ENCODE assay signal across 10 mouse cellular contexts in genomic region chr4:128716731-128717130, GRCm38 (mm10). TPM values are rescaled to one million over a fixed set of nuclear protein-coding genes. Genes with fewer than 3 reads are reported as not detected.
DNase-seq lines count a peak whose midpoint lies in the region; ATAC-seq and TF ChIP-seq lines count a peak whose summit lies in the region.
"Had no signal": no experiment of that assay in that cellular context is flagged by ENCODE, and none has a peak within 500 bp of the region (broad histone marks: within the 10 kb centered on the region; RNA-seq: fewer than 3 reads in every experiment).

No protein-coding gene starts in this region.

- H3K9me3 ChIP-seq in heart, embryonic 13.5 days: no peaks in the 10 kb centered on the region
- no peaks in the 10 kb centered on the region for H3K9me3 ChIP-seq in forebrain, embryonic 10.5 days
- no peaks in the 10 kb centered on the region for H3K9me3 ChIP-seq in limb, embryonic 10.5 days (replicated peaks)
- H3K9me3 ChIP-seq in neural tube, embryonic 14.5 days (ENCODE audit: control insufficient read depth, low read length): no peaks in the 10 kb centered on the region
- H3K9me3 ChIP-seq in intestine, postnatal 0 days (ENCODE audit: control insufficient read depth): no peaks in the 10 kb centered on the region

- no peak for DNase-seq in heart, adult 11 months
- peak; percentile 26 for DNase-seq in forebrain, embryonic 10.5 days (ENCODE audit: extremely low spot score, low spot score)
- no peak for DNase-seq in limb, embryonic 10.5 days (ENCODE audit: low spot score)
- no peak for DNase-seq in embryo, embryonic 9.5 days (ENCODE audit: extremely low spot score)
- DNase-seq: lung, postnatal 36 days had no signal

- TF ChIP-seq CTCF in intestine, postnatal 0 days (IDR thresholded peaks at IDR 0.05; ENCODE audit: low read depth): no peak

- H3K9ac ChIP-seq in heart, embryonic 13.5 days: no peak overlapping the region
- H3K9ac ChIP-seq in neural tube, embryonic 14.5 days (replicated peaks; ENCODE audit: low read depth, low read length): no peak overlapping the region; the same call in 1 of the 2 replicates
- no peak overlapping the region for H3K9ac ChIP-seq in intestine, postnatal 0 days (ENCODE audit: low read depth, low read length)

- no peak overlapping the region for H3K4me3 ChIP-seq in heart, embryonic 13.5 days
- peak overlapping the region; percentile 39; the same call in 1 of the 2 replicates for H3K4me3 ChIP-seq in forebrain, embryonic 10.5 days
- H3K4me3 ChIP-seq in limb, embryonic 10.5 days: no peak overlapping the region; the same call in 1 of the 2 replicates
- H3K4me3 ChIP-seq in neural tube, embryonic 14.5 days (ENCODE audit: low read depth, low read length): no peak overlapping the region
- no peak overlapping the region for H3K4me3 ChIP-seq in intestine, postnatal 0 days (ENCODE audit: low read depth, low read length)

- no peak for ATAC-seq in heart, embryonic 13.5 days (ENCODE audit: extremely low read depth, insufficient number of reproducible peaks, low FRiP score, low TSS enrichment)
- ATAC-seq in neural tube, embryonic 14.5 days (ENCODE audit: low read depth): no peak
- ATAC-seq in megakaryocyte progenitor cell, adult 5-6 weeks (replicated peaks; ENCODE audit: poor library complexity): no peak
- ATAC-seq in intestine, postnatal 0 days: no peak

- H3K27me3 ChIP-seq in heart, embryonic 13.5 days (replicated peaks): no peaks in the 10 kb centered on the region
- H3K27me3 ChIP-seq in forebrain, embryonic 10.5 days (ENCODE audit: poor library complexity, severe bottlenecking): 0 out of 2 replicates have a peak, but pooled peaks cover under 1% of the 10 kb centered on the region
- H3K27me3 ChIP-seq in limb, embryonic 10.5 days (ENCODE audit: low read depth, poor library complexity, severe bottlenecking): peaks cover 11% of the 10 kb centered on the region
- no peaks in the 10 kb centered on the region for H3K27me3 ChIP-seq in neural tube, embryonic 14.5 days (ENCODE audit: control insufficient read depth, insufficient read depth, low read length)
- no peaks in the 10 kb centered on the region for H3K27me3 ChIP-seq in intestine, postnatal 0 days (replicated peaks; ENCODE audit: control insufficient read depth, insufficient read depth, low read length)

- WGBS in heart, embryonic 13.5 days: 71% methylated on average over 9 of the region's 9 CpGs
- WGBS in forebrain, embryonic 10.5 days: 43% methylated on average over 9 of the region's 9 CpGs
- 66% methylated on average over 9 of the region's 9 CpGs for WGBS in limb, embryonic 10.5 days
- WGBS in neural tube, embryonic 14.5 days: 28% methylated on average over 9 of the region's 9 CpGs
- 65% methylated on average over 9 of the region's 9 CpGs for WGBS in intestine, postnatal 0 days

- no peak overlapping the region for H3K4me2 ChIP-seq in heart, embryonic 13.5 days
- no peak overlapping the region for H3K4me2 ChIP-seq in neural tube, embryonic 14.5 days (ENCODE audit: low read depth, low read length)
- no peak overlapping the region for H3K4me2 ChIP-seq in intestine, postnatal 0 days (replicated peaks; ENCODE audit: low read depth)

- H3K27ac ChIP-seq in heart, embryonic 13.5 days (replicated peaks): peak overlapping the region; percentile 36; the same call in 1 of the 2 replicates
- H3K27ac ChIP-seq in forebrain, embryonic 10.5 days: peak overlapping the region; percentile 97
- H3K27ac ChIP-seq in limb, embryonic 10.5 days: peak overlapping the region; percentile 88
- H3K27ac ChIP-seq in neural tube, embryonic 14.5 days (ENCODE audit: low read depth, low read length): peak overlapping the region; percentile 85
- no peak overlapping the region for H3K27ac ChIP-seq in intestine, postnatal 0 days (ENCODE audit: low read depth, low read length)

- no peaks in the 10 kb centered on the region for H3K36me3 ChIP-seq in heart, embryonic 13.5 days
- no peaks in the 10 kb centered on the region for H3K36me3 ChIP-seq in forebrain, embryonic 10.5 days (replicated peaks)
- H3K36me3 ChIP-seq in limb, embryonic 10.5 days: 0 out of 2 replicates have a peak, but pooled peaks cover 6% of the 10 kb centered on the region
- peaks cover 6% of the 10 kb centered on the region for H3K36me3 ChIP-seq in neural tube, embryonic 14.5 days (ENCODE audit: control insufficient read depth, insufficient read depth, low read length)
- H3K36me3 ChIP-seq in intestine, postnatal 0 days (ENCODE audit: control insufficient read depth, insufficient read depth): 0 out of 2 replicates have a peak, but pooled peaks cover 6% of the 10 kb centered on the region

- H3K4me1 ChIP-seq in heart, embryonic 13.5 days: peaks cover 55% of the 10 kb centered on the region
- H3K4me1 ChIP-seq in forebrain, embryonic 10.5 days: peaks cover 100% of the 10 kb centered on the region
- H3K4me1 ChIP-seq in limb, embryonic 10.5 days: peaks cover 85% of the 10 kb centered on the region
- peaks cover 43% of the 10 kb centered on the region for H3K4me1 ChIP-seq in neural tube, embryonic 14.5 days (ENCODE audit: control insufficient read depth, insufficient read depth, low read length)
- no peaks in the 10 kb centered on the region for H3K4me1 ChIP-seq in intestine, postnatal 0 days (replicated peaks; ENCODE audit: control insufficient read depth, insufficient read depth, low read length)

RNA-seq across cellular contexts. Expression of gene A3galt2, which starts 38.4 kb away (rescaled TPM):
- 0.09 TPM in 2 replicates for polyA plus RNA-seq in heart, embryonic 13.5 days (2015; fragmentation: Nextera tagmentation; extraction: Ambion mirVana)
- polyA plus RNA-seq in forebrain, embryonic 10.5 days (2016; fragmentation: Nextera tagmentation; extraction: Ambion mirVana): 0.07 and 0.17 TPM in 2 replicates
- 0.10 TPM in 1 of 2 replicates, not detected in the other for polyA plus RNA-seq in limb, embryonic 10.5 days (2016; fragmentation: Nextera tagmentation; extraction: Ambion mirVana)
- 0.45 and 0.51 TPM in 2 replicates for polyA plus RNA-seq in neural tube, embryonic 14.5 days (2014; fragmentation: Nextera tagmentation; extraction: Ambion mirVana)
- not detected in 2 replicates for total RNA-seq in megakaryocyte progenitor cell, adult 5-6 weeks (2015)
- not detected in 2 replicates for total RNA-seq in megakaryocyte progenitor cell, adult 5-6 weeks (2017)
- polyA plus RNA-seq in intestine, postnatal 0 days (2015; fragmentation: Nextera tagmentation; extraction: Ambion mirVana): not detected in 2 replicates
- total RNA-seq: gastrocnemius, adult 8-10 months had no signal
